Mouse (Mus musculus): ENCODE results near the gene Usp48. TPM values are rescaled to one million over a fixed set of nuclear protein-coding genes. Genes with fewer than 3 reads are reported as not detected.

Gene Usp48
- polyA plus RNA-seq, 1 experiment: 26.7 TPM

- no peak for TF ChIP-seq CTCF (IDR thresholded peaks at IDR 0.05; ENCODE audit: extremely low read depth, insufficient read length, insufficient replicate concordance, low read depth, low read length)
- no peak for TF ChIP-seq POLR2A (IDR thresholded peaks at IDR 0.05; ENCODE audit: low read depth, low read length)
- 91% methylated on average over 9 of the region's 9 CpGs for WGBS
- H3K4me1 ChIP-seq (ENCODE audit: control insufficient read depth, insufficient read depth, insufficient read length, low read length): peaks cover 2% of the 10 kb centered on the region; the same call in 1 of the 2 replicates
- H3K27me3 ChIP-seq (ENCODE audit: control insufficient read depth, insufficient read depth, low read length): no peaks in the 10 kb centered on the region
- H3K27ac ChIP-seq (ENCODE audit: insufficient read depth, low read depth, low read length): no peak overlapping the region
- no peak overlapping the region for H3K4me3 ChIP-seq (ENCODE audit: low read depth, low read length)
- H3K36me3 ChIP-seq (ENCODE audit: control insufficient read depth, insufficient read depth, low read length): peaks cover 77% of the 10 kb centered on the region
Observed at GRCm38 (mm10) chr4:137648230-137648629, 54.7 kb downstream of the Usp48 start.

GRCm38 (mm10) chr4:137650912-137651311 is 57.4 kb downstream of the Usp48 start:
- H3K27ac ChIP-seq (ENCODE audit: insufficient read depth, low read depth, low read length): no peak overlapping the region
- H3K4me3 ChIP-seq (ENCODE audit: low read depth, low read length): no peak overlapping the region
- no peaks in the 10 kb centered on the region for H3K27me3 ChIP-seq (ENCODE audit: control insufficient read depth, insufficient read depth, low read length)
- H3K4me1 ChIP-seq (ENCODE audit: control insufficient read depth, insufficient read depth, insufficient read length, low read length): no peaks in the 10 kb centered on the region
- WGBS: 47% methylated on average over 5 of the region's 5 CpGs
- TF ChIP-seq CTCF (IDR thresholded peaks at IDR 0.05; ENCODE audit: extremely low read depth, insufficient read length, insufficient replicate concordance, low read depth, low read length) (no peak), POLR2A (IDR thresholded peaks at IDR 0.05; ENCODE audit: low read depth, low read length) (no peak)
- peaks cover 79% of the 10 kb centered on the region for H3K36me3 ChIP-seq (ENCODE audit: control insufficient read depth, insufficient read depth, low read length)

GRCm38 (mm10) chr4:137652835-137653346 is 59.3 kb downstream of the Usp48 start:
- 92% methylated on average over 5 of the region's 5 CpGs for WGBS
- Histone ChIP-seq H3K27me3 (ENCODE audit: control insufficient read depth, insufficient read depth, low read length) (no peaks in the 10 kb centered on the region), H3K4me1 (ENCODE audit: control insufficient read depth, insufficient read depth, insufficient read length, low read length) (no peaks in the 10 kb centered on the region), H3K36me3 (ENCODE audit: control insufficient read depth, insufficient read depth, low read length) (peaks cover 83% of the 10 kb centered on the region), H3K4me3 (ENCODE audit: low read depth, low read length) (no peak overlapping the region), H3K27ac (ENCODE audit: insufficient read depth, low read depth, low read length) (no peak overlapping the region)
- no peak for TF ChIP-seq CTCF (IDR thresholded peaks at IDR 0.05; ENCODE audit: extremely low read depth, insufficient read length, insufficient replicate concordance, low read depth, low read length)
- no peak for TF ChIP-seq POLR2A (IDR thresholded peaks at IDR 0.05; ENCODE audit: low read depth, low read length)

GRCm38 (mm10) chr4:137655241-137656031 is 61.9 kb downstream of the Usp48 start:
- no peaks in the 10 kb centered on the region for H3K27me3 ChIP-seq (ENCODE audit: control insufficient read depth, insufficient read depth, low read length)
- no peak overlapping the region for H3K4me3 ChIP-seq (ENCODE audit: low read depth, low read length)
- no peaks in the 10 kb centered on the region for H3K4me1 ChIP-seq (ENCODE audit: control insufficient read depth, insufficient read depth, insufficient read length, low read length)
- no peak overlapping the region for H3K27ac ChIP-seq (ENCODE audit: insufficient read depth, low read depth, low read length)
- 86% methylated on average over 18 of the region's 18 CpGs for WGBS
- peaks cover 61% of the 10 kb centered on the region for H3K36me3 ChIP-seq (ENCODE audit: control insufficient read depth, insufficient read depth, low read length)
- no peak for TF ChIP-seq POLR2A (IDR thresholded peaks at IDR 0.05; ENCODE audit: low read depth, low read length)
- TF ChIP-seq CTCF (IDR thresholded peaks at IDR 0.05; ENCODE audit: extremely low read depth, insufficient read length, insufficient replicate concordance, low read depth, low read length): no peak

GRCm38 (mm10) chr4:137657674-137658073 is 64.1 kb downstream of the Usp48 start:
- no peak overlapping the region for H3K27ac ChIP-seq (ENCODE audit: insufficient read depth, low read depth, low read length)
- no peak for TF ChIP-seq CTCF (IDR thresholded peaks at IDR 0.05; ENCODE audit: extremely low read depth, insufficient read length, insufficient replicate concordance, low read depth, low read length)
- TF ChIP-seq POLR2A (IDR thresholded peaks at IDR 0.05; ENCODE audit: low read depth, low read length): no peak
- no peaks in the 10 kb centered on the region for H3K4me1 ChIP-seq (ENCODE audit: control insufficient read depth, insufficient read depth, insufficient read length, low read length)
- 88% methylated on average over 8 of the region's 8 CpGs for WGBS
- peaks cover 42% of the 10 kb centered on the region for H3K36me3 ChIP-seq (ENCODE audit: control insufficient read depth, insufficient read depth, low read length)
- H3K27me3 ChIP-seq (ENCODE audit: control insufficient read depth, insufficient read depth, low read length): peaks cover 2% of the 10 kb centered on the region; the same call in 1 of the 2 replicates
- H3K4me3 ChIP-seq (ENCODE audit: low read depth, low read length): no peak overlapping the region

GRCm38 (mm10) chr4:137659541-137659940 is 66.0 kb downstream of the Usp48 start:
- Histone ChIP-seq H3K27ac (ENCODE audit: insufficient read depth, low read depth, low read length) (no peak overlapping the region), H3K36me3 (ENCODE audit: control insufficient read depth, insufficient read depth, low read length) (peaks cover 27% of the 10 kb centered on the region), H3K4me3 (ENCODE audit: low read depth, low read length) (no peak overlapping the region), H3K27me3 (ENCODE audit: control insufficient read depth, insufficient read depth, low read length) (peaks cover 9% of the 10 kb centered on the region), H3K4me1 (ENCODE audit: control insufficient read depth, insufficient read depth, insufficient read length, low read length) (no peaks in the 10 kb centered on the region)
- 78% methylated on average over 4 of the region's 4 CpGs for WGBS
- TF ChIP-seq CTCF (IDR thresholded peaks at IDR 0.05; ENCODE audit: extremely low read depth, insufficient read length, insufficient replicate concordance, low read depth, low read length) (no peak), POLR2A (IDR thresholded peaks at IDR 0.05; ENCODE audit: low read depth, low read length) (no peak)

- H3K4me3 ChIP-seq (ENCODE audit: low read depth, low read length): no peak overlapping the region
- H3K27me3 ChIP-seq (ENCODE audit: control insufficient read depth, insufficient read depth, low read length): peaks cover 19% of the 10 kb centered on the region
- 0 out of 2 replicates have a peak, but pooled peaks cover 4% of the 10 kb centered on the region for H3K4me1 ChIP-seq (ENCODE audit: control insufficient read depth, insufficient read depth, insufficient read length, low read length)
- TF ChIP-seq POLR2A (IDR thresholded peaks at IDR 0.05; ENCODE audit: low read depth, low read length): no peak
- TF ChIP-seq CTCF (IDR thresholded peaks at IDR 0.05; ENCODE audit: extremely low read depth, insufficient read length, insufficient replicate concordance, low read depth, low read length): no peak
- peaks cover 20% of the 10 kb centered on the region for H3K36me3 ChIP-seq (ENCODE audit: control insufficient read depth, insufficient read depth, low read length)
- no peak overlapping the region for H3K27ac ChIP-seq (ENCODE audit: insufficient read depth, low read depth, low read length)
- WGBS: 66% methylated on average over 10 of the region's 10 CpGs
Observed at GRCm38 (mm10) chr4:137660364-137661077, 67.0 kb downstream of the Usp48 start.

All from small intestine, adult 2 months (tissue).